Mouse (Mus musculus): ENCODE results near the gene Alppl2. TPM values are rescaled to one million over a fixed set of nuclear protein-coding genes. Genes with fewer than 3 reads are reported as not detected.

Gene Alppl2
- polyA plus RNA-seq, 1 experiment from 2014 or later, result not detected

GRCm38 (mm10) chr1:87050072-87050471, 39.7 kb downstream of the Alppl2 start:
- WGBS, result 74% methylated on average over 3 of the region's 3 CpGs
- no peaks in the 10 kb centered on the region for H3K36me3 ChIP-seq
- H3K27ac ChIP-seq, result no peak overlapping the region
- H3K4me2 ChIP-seq, result no peak overlapping the region
- peaks cover 3% of the 10 kb centered on the region; the same call in 1 of the 2 replicates for H3K4me1 ChIP-seq (replicated peaks)
- no peak overlapping the region for H3K4me3 ChIP-seq
- no peaks in the 10 kb centered on the region for H3K9me3 ChIP-seq (replicated peaks)
- H3K9ac ChIP-seq, result no peak overlapping the region
- no peaks in the 10 kb centered on the region for H3K27me3 ChIP-seq
- ATAC-seq (replicated peaks; ENCODE audit: insufficient number of reproducible peaks, insufficient read depth, low FRiP score, low read depth), result no peak

GRCm38 (mm10) chr1:87041814-87042438, 47.8 kb downstream of the Alppl2 start:
- 0% methylated on average over 1 of the region's 1 CpGs for WGBS
- Histone ChIP-seq H3K9me3 (replicated peaks) (no peaks in the 10 kb centered on the region), H3K4me1 (replicated peaks) (peaks cover 10% of the 10 kb centered on the region), H3K36me3 (no peaks in the 10 kb centered on the region), H3K4me2 (no peak overlapping the region), H3K9ac (no peak overlapping the region), H3K4me3 (no peak overlapping the region), H3K27ac (no peak overlapping the region), H3K27me3 (no peaks in the 10 kb centered on the region)
- no peak for ATAC-seq (replicated peaks; ENCODE audit: insufficient number of reproducible peaks, insufficient read depth, low FRiP score, low read depth)

GRCm38 (mm10) chr1:87041119-87041518, 48.6 kb downstream of the Alppl2 start:
- no peaks in the 10 kb centered on the region for H3K9me3 ChIP-seq (replicated peaks)
- H3K27me3 ChIP-seq, result no peaks in the 10 kb centered on the region
- no peak overlapping the region for H3K27ac ChIP-seq
- H3K4me1 ChIP-seq (replicated peaks), result peaks cover 15% of the 10 kb centered on the region
- H3K9ac ChIP-seq, result no peak overlapping the region
- H3K4me2 ChIP-seq, result no peak overlapping the region
- 27% methylated on average over 3 of the region's 3 CpGs for WGBS
- H3K4me3 ChIP-seq, result no peak overlapping the region
- H3K36me3 ChIP-seq, result no peaks in the 10 kb centered on the region
- no peak for ATAC-seq (replicated peaks; ENCODE audit: insufficient number of reproducible peaks, insufficient read depth, low FRiP score, low read depth)

- Histone ChIP-seq H3K9me3 (replicated peaks) (no peaks in the 10 kb centered on the region), H3K27me3 (no peaks in the 10 kb centered on the region), H3K4me2 (no peak overlapping the region), H3K27ac (no peak overlapping the region), H3K36me3 (no peaks in the 10 kb centered on the region), H3K4me3 (no peak overlapping the region), H3K9ac (no peak overlapping the region), H3K4me1 (replicated peaks) (peaks cover 28% of the 10 kb centered on the region)
- ATAC-seq (replicated peaks; ENCODE audit: insufficient number of reproducible peaks, insufficient read depth, low FRiP score, low read depth), result no peak
- 80% methylated on average over 2 of the region's 2 CpGs for WGBS
Observed at GRCm38 (mm10) chr1:87038477-87039070, 51.2 kb downstream of the Alppl2 start.

Other genes with a start within 250 kb of the Alppl2 start
- not detected in 2 replicates for gene Alpi, start 11.7 kb upstream of the Alppl2 start, polyA plus RNA-seq (2015; fragmentation: Nextera tagmentation; extraction: Ambion mirVana)
- not detected in 2 replicates for gene Akp3, start 35.0 kb upstream of the Alppl2 start, polyA plus RNA-seq (2015; fragmentation: Nextera tagmentation; extraction: Ambion mirVana)
- 0.83 and 5.1 TPM in 2 replicates for gene Ecel1, start 66.6 kb upstream of the Alppl2 start, polyA plus RNA-seq (2015; fragmentation: Nextera tagmentation; extraction: Ambion mirVana)
- gene Prss56, start 93.4 kb upstream of the Alppl2 start, polyA plus RNA-seq (2015; fragmentation: Nextera tagmentation; extraction: Ambion mirVana), result 0.05 and 0.08 TPM in 2 replicates
- not detected in 2 replicates for gene Chrnd, start 100.7 kb upstream of the Alppl2 start, polyA plus RNA-seq (2015; fragmentation: Nextera tagmentation; extraction: Ambion mirVana)
- gene Chrng, start 114.7 kb upstream of the Alppl2 start, polyA plus RNA-seq (2015; fragmentation: Nextera tagmentation; extraction: Ambion mirVana), result 1.1 and 1.4 TPM in 2 replicates
- 99.0 and 106 TPM in 2 replicates for gene Eif4e2, start 124.0 kb upstream of the Alppl2 start, polyA plus RNA-seq (2015; fragmentation: Nextera tagmentation; extraction: Ambion mirVana)
- 0.23 and 1.6 TPM in 2 replicates for gene Efhd1, start 174.4 kb upstream of the Alppl2 start, polyA plus RNA-seq (2015; fragmentation: Nextera tagmentation; extraction: Ambion mirVana)
- 30.8 and 34.9 TPM in 2 replicates for gene Gigyf2, start 237.1 kb upstream of the Alppl2 start, polyA plus RNA-seq (2015; fragmentation: Nextera tagmentation; extraction: Ambion mirVana)